Mouse (Mus musculus): ENCODE measurements around the gene Gm42674.

- TF ChIP-seq GATA1 (IDR thresholded peaks at IDR 0.05; ENCODE audit: borderline replicate concordance, low read length) (no peak), FLI1 (IDR thresholded peaks at IDR 0.05; ENCODE audit: low read length) (no peak)
Measured at GRCm38 (mm10) chr3:90607361-90607760, 5.7 kb downstream of the Gm42674 start.

Measured in megakaryocyte, embryonic 14.5 days (primary cell).